Mouse (Mus musculus): Measurements from ENCODE around the gene Dlgap4. TPM values are rescaled to one million over a fixed set of nuclear protein-coding genes. Genes with fewer than 3 reads are reported as not detected.

The Dlgap4 gene
- polyA plus RNA-seq, 2 experiments = 94.1 to 100 TPM

DNA sequence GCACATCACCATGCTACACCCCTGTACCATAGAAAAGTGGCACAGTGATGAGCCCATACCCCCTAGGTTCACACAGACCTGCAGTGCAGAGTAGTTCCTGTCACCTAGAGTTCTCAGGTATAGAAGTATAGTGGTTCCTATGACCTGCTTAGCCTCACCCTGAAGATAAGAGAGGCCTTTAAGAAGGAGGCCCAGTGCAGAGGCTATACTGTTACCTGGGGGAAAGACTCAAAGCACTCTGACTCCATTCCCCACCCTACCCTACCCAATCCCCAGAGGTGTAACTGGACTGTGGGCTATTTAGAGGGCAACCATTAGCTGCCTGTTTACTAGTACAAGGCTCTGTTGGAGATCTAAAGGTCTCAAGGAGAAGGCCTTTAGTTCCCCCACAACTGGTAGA is 118.1 kb downstream of the Dlgap4 start:
- Histone ChIP-seq H3K36me3 (ENCODE audit: control insufficient read depth, insufficient read depth, low read length) (no peaks in the 10 kb centered on the region), H3K9me3 (ENCODE audit: control insufficient read depth, low read length) (no peaks in the 10 kb centered on the region), H3K4me3 (replicated peaks; ENCODE audit: low read length) (no peak overlapping the region), H3K27me3 (ENCODE audit: control insufficient read depth, insufficient read depth, low read length) (no peaks in the 10 kb centered on the region), H3K27ac (replicated peaks; ENCODE audit: low read depth, low read length) (no peak overlapping the region), H3K9ac (ENCODE audit: low read depth, low read length, severe bottlenecking) (no peak overlapping the region), H3K4me2 (replicated peaks; ENCODE audit: low read depth, low read length, severe bottlenecking) (no peak overlapping the region), H3K4me1 (ENCODE audit: control insufficient read depth, insufficient read depth, low read length) (peaks cover 32% of the 10 kb centered on the region)
- DNase-seq (ENCODE audit: low spot score) = no peak
- no peak for TF ChIP-seq POLR2A (IDR thresholded peaks at IDR 0.05; ENCODE audit: borderline replicate concordance, extremely low read depth, insufficient read depth, insufficient read length)
- no peak for ATAC-seq (ENCODE audit: low FRiP score, low read depth)

- no peak for DNase-seq (ENCODE audit: low spot score)
- Histone ChIP-seq H3K9ac (ENCODE audit: low read depth, low read length, severe bottlenecking) (no peak overlapping the region), H3K9me3 (ENCODE audit: control insufficient read depth, low read length) (no peaks in the 10 kb centered on the region), H3K4me3 (replicated peaks; ENCODE audit: low read length) (no peak overlapping the region), H3K27ac (replicated peaks; ENCODE audit: low read depth, low read length) (no peak overlapping the region), H3K36me3 (ENCODE audit: control insufficient read depth, insufficient read depth, low read length) (no peaks in the 10 kb centered on the region), H3K4me2 (replicated peaks; ENCODE audit: low read depth, low read length, severe bottlenecking) (no peak overlapping the region), H3K27me3 (ENCODE audit: control insufficient read depth, insufficient read depth, low read length) (no peaks in the 10 kb centered on the region), H3K4me1 (ENCODE audit: control insufficient read depth, insufficient read depth, low read length) (peaks cover 34% of the 10 kb centered on the region)
- no peak for ATAC-seq (ENCODE audit: low FRiP score, low read depth)
- no peak for TF ChIP-seq POLR2A (IDR thresholded peaks at IDR 0.05; ENCODE audit: borderline replicate concordance, extremely low read depth, insufficient read depth, insufficient read length)
- 70% methylated on average over 6 of the region's 6 CpGs for WGBS
These were observed 118.6 kb downstream of the Dlgap4 start for GRCm38 (mm10) chr2:156732109-156732508.

DNA sequence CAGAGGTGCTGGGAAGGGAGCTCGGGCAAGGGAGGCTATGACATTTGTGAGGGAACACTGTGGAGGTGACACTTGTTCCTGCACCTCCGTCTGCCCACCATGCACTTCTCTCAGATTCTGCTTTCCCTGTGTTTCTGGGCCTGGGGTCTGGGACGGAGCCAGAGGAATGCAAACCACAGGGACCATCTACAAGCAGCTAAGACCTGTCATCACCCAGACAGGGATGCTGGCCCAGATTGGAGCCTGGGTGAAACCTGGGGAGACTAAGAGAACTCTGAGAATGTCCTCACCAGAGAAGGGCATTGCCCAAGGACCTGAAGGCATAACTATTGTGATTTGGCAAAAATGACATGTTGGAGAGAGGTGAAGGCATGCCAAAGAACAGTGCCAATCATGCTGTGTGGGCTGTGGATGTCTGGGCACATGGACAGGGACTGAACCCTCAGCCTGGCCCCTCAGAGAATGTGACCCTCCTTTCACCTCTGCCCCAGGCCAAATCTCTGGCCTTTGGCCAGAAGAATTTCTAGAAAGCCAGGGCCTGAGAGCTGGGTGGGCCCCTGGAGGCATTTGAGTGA is 122.3 kb downstream of the Dlgap4 start:
- Histone ChIP-seq H3K4me3 (replicated peaks; ENCODE audit: low read length) (no peak overlapping the region), H3K9ac (ENCODE audit: low read depth, low read length, severe bottlenecking) (no peak overlapping the region), H3K27ac (replicated peaks; ENCODE audit: low read depth, low read length) (no peak overlapping the region), H3K27me3 (ENCODE audit: control insufficient read depth, insufficient read depth, low read length) (no peaks in the 10 kb centered on the region), H3K9me3 (ENCODE audit: control insufficient read depth, low read length) (no peaks in the 10 kb centered on the region), H3K36me3 (ENCODE audit: control insufficient read depth, insufficient read depth, low read length) (0 out of 2 replicates have a peak, but pooled peaks cover 5% of the 10 kb centered on the region), H3K4me2 (replicated peaks; ENCODE audit: low read depth, low read length, severe bottlenecking) (no peak overlapping the region), H3K4me1 (ENCODE audit: control insufficient read depth, insufficient read depth, low read length) (peaks cover 27% of the 10 kb centered on the region)
- TF ChIP-seq POLR2A (IDR thresholded peaks at IDR 0.05; ENCODE audit: borderline replicate concordance, extremely low read depth, insufficient read depth, insufficient read length) = no peak
- DNase-seq (ENCODE audit: low spot score) (no peak), ATAC-seq (ENCODE audit: low FRiP score, low read depth) (no peak)
- 71% methylated on average over 3 of the region's 3 CpGs for WGBS

DNA sequence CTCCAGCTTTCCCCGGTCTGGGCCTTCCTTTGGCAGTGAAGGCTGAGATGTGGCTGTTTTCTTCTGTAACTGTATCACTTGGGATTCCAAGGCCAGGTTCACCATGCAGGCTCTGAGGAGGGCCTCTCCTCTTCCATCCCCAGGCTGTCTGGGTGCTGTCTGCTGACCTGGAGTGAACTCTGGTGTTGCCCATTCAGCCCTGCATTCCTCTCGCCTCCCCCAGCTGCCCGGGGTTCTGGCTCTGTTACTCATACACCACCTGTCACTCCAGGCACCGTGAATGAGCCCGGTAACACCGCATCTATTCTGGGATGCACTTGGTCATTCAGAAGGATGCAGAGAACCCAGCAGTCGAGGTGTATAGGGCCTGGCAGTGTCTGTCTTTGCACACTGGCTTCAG is 123.3 kb downstream of the Dlgap4 start:
- Histone ChIP-seq H3K4me3 (replicated peaks; ENCODE audit: low read length) (no peak overlapping the region), H3K4me2 (replicated peaks; ENCODE audit: low read depth, low read length, severe bottlenecking) (no peak overlapping the region), H3K4me1 (ENCODE audit: control insufficient read depth, insufficient read depth, low read length) (peaks cover 34% of the 10 kb centered on the region), H3K9me3 (ENCODE audit: control insufficient read depth, low read length) (no peaks in the 10 kb centered on the region), H3K9ac (ENCODE audit: low read depth, low read length, severe bottlenecking) (0 out of 2 replicates have a peak overlapping the region, but pooled peaks have one; percentile 16), H3K36me3 (ENCODE audit: control insufficient read depth, insufficient read depth, low read length) (0 out of 2 replicates have a peak, but pooled peaks cover 5% of the 10 kb centered on the region), H3K27me3 (ENCODE audit: control insufficient read depth, insufficient read depth, low read length) (no peaks in the 10 kb centered on the region), H3K27ac (replicated peaks; ENCODE audit: low read depth, low read length) (no peak overlapping the region)
- no peak for TF ChIP-seq POLR2A (IDR thresholded peaks at IDR 0.05; ENCODE audit: borderline replicate concordance, extremely low read depth, insufficient read depth, insufficient read length)
- peak; percentile 34 for ATAC-seq (ENCODE audit: low FRiP score, low read depth)
- 46% methylated on average over 7 of the region's 7 CpGs for WGBS
- DNase-seq (ENCODE audit: low spot score) = no peak

- Histone ChIP-seq H3K27ac (replicated peaks; ENCODE audit: low read depth, low read length) (no peak overlapping the region), H3K9ac (ENCODE audit: low read depth, low read length, severe bottlenecking) (no peak overlapping the region), H3K4me3 (replicated peaks; ENCODE audit: low read length) (no peak overlapping the region), H3K4me2 (replicated peaks; ENCODE audit: low read depth, low read length, severe bottlenecking) (no peak overlapping the region), H3K27me3 (ENCODE audit: control insufficient read depth, insufficient read depth, low read length) (no peaks in the 10 kb centered on the region), H3K36me3 (ENCODE audit: control insufficient read depth, insufficient read depth, low read length) (0 out of 2 replicates have a peak, but pooled peaks cover 5% of the 10 kb centered on the region), H3K9me3 (ENCODE audit: control insufficient read depth, low read length) (no peaks in the 10 kb centered on the region), H3K4me1 (ENCODE audit: control insufficient read depth, insufficient read depth, low read length) (peaks cover 37% of the 10 kb centered on the region)
- no peak for TF ChIP-seq POLR2A (IDR thresholded peaks at IDR 0.05; ENCODE audit: borderline replicate concordance, extremely low read depth, insufficient read depth, insufficient read length)
- WGBS = 86% methylated on average over 7 of the region's 7 CpGs
- DNase-seq (ENCODE audit: low spot score) (no peak), ATAC-seq (ENCODE audit: low FRiP score, low read depth) (no peak)
These were observed 124.5 kb downstream of the Dlgap4 start for GRCm38 (mm10) chr2:156737976-156738375.

Measured in limb, embryonic 14.5 days (tissue).